Mouse (Mus musculus): ENCODE measurements around the gene Zfp592. TPM values are rescaled to one million over a fixed set of nuclear protein-coding genes. Genes with fewer than 3 reads are reported as not detected.
"Not testable (repeated sequence)": the region's sequence is repeated elsewhere in the genome, so short reads cannot be mapped to it uniquely, and the experiment has no call there.

Gene Zfp592
- total and polyA plus RNA-seq, 2 experiments from 2014 or later, result 4.3 to 30.9 TPM

- Histone ChIP-seq H3K4me2 (ENCODE audit: low read depth, low read length) (no peak overlapping the region), H3K4me1 (ENCODE audit: insufficient read depth, low read length) (no peaks in the 10 kb centered on the region), H3K27ac (no peak overlapping the region), H3K27me3 (ENCODE audit: insufficient read depth, low read length) (no peaks in the 10 kb centered on the region), H3K36me3 (ENCODE audit: insufficient read depth, low read length) (no peaks in the 10 kb centered on the region), H3K9me3 (ENCODE audit: low read length) (no peaks in the 10 kb centered on the region), H3K9ac (replicated peaks; ENCODE audit: low read length) (no peak overlapping the region), H3K4me3 (ENCODE audit: low read length) (no peak overlapping the region)
- WGBS, result 83% methylated on average over 3 of the region's 3 CpGs
- no peak for ATAC-seq
- TF ChIP-seq CTCF (IDR thresholded peaks at IDR 0.05; ENCODE audit: low read depth), result no peak
- DNase-seq (ENCODE audit: low spot score), result no peak
Observed at GRCm38 (mm10) chr7:80959003-80959402, 34.5 kb upstream of the Zfp592 start.

GRCm38 (mm10) chr7:80962799-80963198 lies 30.7 kb upstream of the Zfp592 start:
- no peak overlapping the region for H3K4me2 ChIP-seq (ENCODE audit: low read depth, low read length)
- no peaks in the 10 kb centered on the region for H3K4me1 ChIP-seq (ENCODE audit: insufficient read depth, low read length)
- no peak for TF ChIP-seq CTCF (IDR thresholded peaks at IDR 0.05; ENCODE audit: low read depth)
- 57% methylated on average over 6 of the region's 6 CpGs for WGBS
- H3K27ac ChIP-seq, result no peak overlapping the region
- DNase-seq (ENCODE audit: low spot score) (no peak), ATAC-seq (no peak)
- H3K36me3 ChIP-seq (ENCODE audit: insufficient read depth, low read length), result no peaks in the 10 kb centered on the region
- H3K27me3 ChIP-seq (ENCODE audit: insufficient read depth, low read length), result no peaks in the 10 kb centered on the region
- H3K4me3 ChIP-seq (ENCODE audit: low read length), result no peak overlapping the region
- H3K9ac ChIP-seq (replicated peaks; ENCODE audit: low read length), result no peak overlapping the region
- no peaks in the 10 kb centered on the region for H3K9me3 ChIP-seq (ENCODE audit: low read length)

GRCm38 (mm10) chr7:80970913-80971312 lies 22.6 kb upstream of the Zfp592 start:
- Histone ChIP-seq H3K9me3 (ENCODE audit: low read length) (no peaks in the 10 kb centered on the region), H3K4me1 (ENCODE audit: insufficient read depth, low read length) (no peaks in the 10 kb centered on the region), H3K36me3 (ENCODE audit: insufficient read depth, low read length) (no peaks in the 10 kb centered on the region), H3K9ac (replicated peaks; ENCODE audit: low read length) (no peak overlapping the region), H3K4me2 (ENCODE audit: low read depth, low read length) (no peak overlapping the region), H3K4me3 (ENCODE audit: low read length) (no peak overlapping the region), H3K27me3 (ENCODE audit: insufficient read depth, low read length) (no peaks in the 10 kb centered on the region), H3K27ac (no peak overlapping the region)
- ATAC-seq, result no peak
- 72% methylated on average over 3 of the region's 3 CpGs for whole genome bisulfite sequencing
- no peak for TF ChIP-seq CTCF (IDR thresholded peaks at IDR 0.05; ENCODE audit: low read depth)
- DNase-seq (ENCODE audit: low spot score), result no peak

DNA sequence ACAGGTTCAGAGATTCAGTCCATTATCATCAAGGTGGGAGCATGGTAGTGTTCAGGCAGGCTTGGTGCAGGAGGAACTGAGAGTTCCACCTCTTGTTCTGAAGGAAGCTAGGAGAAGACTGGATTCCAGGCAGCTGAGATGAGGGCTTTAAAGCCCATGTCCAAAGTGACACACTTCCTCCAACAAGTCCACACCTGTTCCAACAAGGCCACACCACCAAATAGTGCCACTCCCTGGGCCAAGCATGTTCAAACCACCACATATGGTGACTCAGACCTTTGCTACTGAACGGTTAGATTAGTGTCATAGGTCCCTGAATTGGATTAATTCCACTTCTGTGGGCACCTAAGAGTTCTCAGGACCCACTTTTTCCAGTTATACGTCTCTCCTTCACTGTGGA lies 22.1 kb upstream of the Zfp592 start:
- H3K4me2 ChIP-seq (ENCODE audit: low read depth, low read length), result no peak overlapping the region
- TF ChIP-seq CTCF (IDR thresholded peaks at IDR 0.05; ENCODE audit: low read depth), result no peak
- H3K36me3 ChIP-seq (ENCODE audit: insufficient read depth, low read length), result no peaks in the 10 kb centered on the region
- DNase-seq (ENCODE audit: low spot score), result no peak
- no peak overlapping the region for H3K9ac ChIP-seq (replicated peaks; ENCODE audit: low read length)
- WGBS, result 72% methylated on average over 2 of the region's 2 CpGs
- no peaks in the 10 kb centered on the region for H3K27me3 ChIP-seq (ENCODE audit: insufficient read depth, low read length)
- H3K4me1 ChIP-seq (ENCODE audit: insufficient read depth, low read length), result no peaks in the 10 kb centered on the region
- no peak overlapping the region for H3K27ac ChIP-seq
- H3K9me3 ChIP-seq (ENCODE audit: low read length), result no peaks in the 10 kb centered on the region
- no peak overlapping the region for H3K4me3 ChIP-seq (ENCODE audit: low read length)
- no peak for ATAC-seq

DNA sequence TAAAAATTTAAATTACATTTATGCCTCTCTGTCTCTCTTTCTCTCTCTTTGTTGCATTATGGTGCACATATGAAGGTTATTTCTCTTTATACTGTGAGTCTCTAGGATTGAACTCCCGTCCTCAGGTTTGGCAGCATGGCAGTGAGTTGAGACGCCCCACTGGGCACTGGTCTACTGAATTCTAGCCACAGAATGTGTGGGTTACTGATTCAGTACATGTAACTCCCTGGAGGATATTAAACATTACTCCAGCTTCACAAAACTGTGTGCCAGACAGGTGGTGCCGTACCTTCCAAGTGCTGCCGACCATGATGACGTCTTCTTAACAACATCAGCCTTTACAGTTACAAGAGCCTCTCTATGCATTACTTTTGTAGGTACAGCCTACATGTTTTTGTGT lies 21.4 kb upstream of the Zfp592 start:
- ATAC-seq (no peak), DNase-seq (ENCODE audit: low spot score) (no peak)
- Histone ChIP-seq H3K4me1 (ENCODE audit: insufficient read depth, low read length) (no peaks in the 10 kb centered on the region), H3K36me3 (ENCODE audit: insufficient read depth, low read length) (no peaks in the 10 kb centered on the region), H3K9me3 (ENCODE audit: low read length) (no peaks in the 10 kb centered on the region), H3K4me3 (ENCODE audit: low read length) (no peak overlapping the region), H3K4me2 (ENCODE audit: low read depth, low read length) (no peak overlapping the region), H3K27ac (no peak overlapping the region), H3K27me3 (ENCODE audit: insufficient read depth, low read length) (no peaks in the 10 kb centered on the region), H3K9ac (replicated peaks; ENCODE audit: low read length) (no peak overlapping the region)
- TF ChIP-seq CTCF (IDR thresholded peaks at IDR 0.05; ENCODE audit: low read depth), result no peak
- WGBS, result 90% methylated on average over 5 of the region's 5 CpGs

DNA sequence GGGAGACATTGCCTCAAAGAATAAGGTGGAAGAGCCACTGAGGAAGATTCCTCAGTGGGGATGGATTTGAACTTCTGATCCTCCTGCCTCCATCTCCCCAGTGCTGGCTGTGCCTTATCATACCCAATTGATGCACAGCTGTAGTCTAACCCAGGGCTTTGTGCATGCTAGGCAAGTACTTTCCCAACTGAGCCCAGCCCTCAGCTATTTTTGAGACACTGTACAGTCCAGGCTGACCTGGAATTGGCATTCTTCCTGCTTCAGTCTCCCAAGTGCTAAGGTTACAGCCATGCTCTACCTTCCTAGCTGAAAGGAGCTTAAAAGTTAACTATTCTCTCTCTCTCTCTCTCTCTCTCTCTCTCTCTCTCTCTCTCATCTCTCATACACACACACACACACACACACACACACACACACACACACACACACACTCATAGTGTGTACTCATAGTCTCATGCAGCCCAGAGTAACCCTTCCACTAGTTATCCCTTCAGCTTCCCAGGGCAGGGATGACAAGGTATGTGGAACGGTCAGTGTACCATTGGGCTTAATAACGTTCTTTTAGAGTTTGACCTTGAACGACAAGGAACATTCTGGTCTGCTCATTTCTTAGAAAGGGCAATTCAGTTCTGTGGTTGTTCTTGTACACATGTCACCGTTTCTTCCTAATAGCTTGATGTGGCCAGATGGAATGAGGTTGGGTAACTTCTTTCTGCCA lies 20.4 kb upstream of the Zfp592 start:
- not testable (repeated sequence) for DNase-seq (ENCODE audit: low spot score); H3K27me3 ChIP-seq (ENCODE audit: insufficient read depth, low read length); H3K9ac ChIP-seq (replicated peaks; ENCODE audit: low read length); ATAC-seq; H3K36me3 ChIP-seq (ENCODE audit: insufficient read depth, low read length); H3K9me3 ChIP-seq (ENCODE audit: low read length); H3K4me2 ChIP-seq (ENCODE audit: low read depth, low read length); H3K27ac ChIP-seq; H3K4me1 ChIP-seq (ENCODE audit: insufficient read depth, low read length); H3K4me3 ChIP-seq (ENCODE audit: low read length)
- WGBS, result 84% methylated on average over 4 of the region's 4 CpGs

DNA sequence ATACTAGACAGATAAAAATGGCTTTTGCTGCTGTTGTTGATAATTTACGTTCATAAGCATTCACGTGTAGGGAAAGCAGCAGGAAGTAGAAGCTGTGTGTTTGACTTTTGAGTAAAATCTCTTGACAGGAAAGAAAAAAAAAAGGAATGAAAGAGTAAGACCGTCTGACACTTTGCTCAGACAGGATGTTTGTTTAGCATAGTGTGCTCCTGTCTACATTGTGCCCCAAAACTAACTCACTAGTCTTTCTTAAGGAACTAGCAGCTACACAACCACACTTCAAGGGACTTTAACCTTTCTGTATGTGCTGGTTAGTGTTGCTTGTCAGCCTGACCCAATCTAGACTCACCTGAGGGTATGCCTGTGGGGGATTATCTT lies 19.9 kb upstream of the Zfp592 start:
- not testable (repeated sequence) for ATAC-seq; H3K27me3 ChIP-seq (ENCODE audit: insufficient read depth, low read length); DNase-seq (ENCODE audit: low spot score); H3K9me3 ChIP-seq (ENCODE audit: low read length); H3K4me3 ChIP-seq (ENCODE audit: low read length); H3K4me1 ChIP-seq (ENCODE audit: insufficient read depth, low read length); H3K27ac ChIP-seq; H3K4me2 ChIP-seq (ENCODE audit: low read depth, low read length); H3K36me3 ChIP-seq (ENCODE audit: insufficient read depth, low read length); H3K9ac ChIP-seq (replicated peaks; ENCODE audit: low read length)
- 81% methylated on average over 3 of the region's 3 CpGs for WGBS
